Comparison of ENCODE assay signal across 14 mouse cellular contexts in genomic region chr11:58215049-58215430, GRCm38 (mm10). TPM values are rescaled to one million over a fixed set of nuclear protein-coding genes. Genes with fewer than 3 reads are reported as not detected.
DNase-seq lines count a peak whose midpoint lies in the region; ATAC-seq and TF ChIP-seq lines count a peak whose summit lies in the region.
"Not testable (repeated sequence)": the region's sequence is repeated elsewhere in the genome, so short reads cannot be mapped to it uniquely, and the experiment has no call there.
"Had no signal": no experiment of that assay in that cellular context is flagged by ENCODE, and none has a peak within 500 bp of the region (broad histone marks: within the 10 kb centered on the region; RNA-seq: fewer than 3 reads in every experiment).

No protein-coding gene starts in this region.

- H3K9me3 ChIP-seq in embryonic facial prominence, embryonic 10.5 days; hindbrain, embryonic 14.5 days (ENCODE audit: control insufficient read depth, low read length); kidney, embryonic 15.5 days (replicated peaks); lung, embryonic 15.5 days; neural tube, embryonic 15.5 days (replicated peaks): not testable (repeated sequence)

- not testable (repeated sequence) for ATAC-seq in hindbrain, embryonic 14.5 days (ENCODE audit: low FRiP score); kidney, embryonic 15.5 days (replicated peaks; ENCODE audit: low FRiP score); lung, embryonic 15.5 days (ENCODE audit: borderline replicate concordance, extremely low read depth, low FRiP score, low TSS enrichment); neural tube, embryonic 15.5 days (ENCODE audit: low FRiP score)

- not testable (repeated sequence) for H3K79me2 ChIP-seq in heart, adult 2 months (replicated peaks; ENCODE audit: control insufficient read depth, insufficient read depth, low read length)
- peaks cover 12% of the 10 kb centered on the region; the same call in 1 of the 2 replicates for H3K79me2 ChIP-seq in liver, adult 2 months (ENCODE audit: control insufficient read depth, insufficient read depth, low read length)

- TF ChIP-seq POLR2A in heart, adult 2 months (IDR thresholded peaks at IDR 0.05; ENCODE audit: insufficient read depth, low read depth, low read length) = peak; percentile 21
- TF ChIP-seq POLR2A in liver, adult 2 months (IDR thresholded peaks at IDR 0.05; ENCODE audit: extremely low read depth, insufficient read depth, low read length) = not testable (repeated sequence)
- TF ChIP-seq POLR2A in thymus, adult 2 months (IDR thresholded peaks at IDR 0.05; ENCODE audit: control insufficient read depth, extremely low read depth, insufficient read depth, low read length, poor library complexity) = 0 out of 2 replicates have a peak, but pooled peaks have one; percentile 27

- WGBS in embryonic facial prominence, embryonic 10.5 days = 39% methylated on average over 3 of the region's 3 CpGs
- 3% methylated on average over 3 of the region's 3 CpGs for WGBS in heart, adult 2 months
- WGBS in hindbrain, embryonic 14.5 days = 55% methylated on average over 2 of the region's 3 CpGs
- 30% methylated on average over 2 of the region's 3 CpGs for WGBS in kidney, embryonic 15.5 days
- WGBS in liver, adult 2 months = 0% methylated on average over 2 of the region's 3 CpGs
- 4% methylated on average over 1 of the region's 3 CpGs for WGBS in lung, embryonic 15.5 days
- 40% methylated on average over 2 of the region's 3 CpGs for WGBS in neural tube, embryonic 15.5 days
- 0% methylated on average over 2 of the region's 3 CpGs for WGBS in thymus, adult 2 months

- not testable (repeated sequence) for H3K27ac ChIP-seq in embryonic facial prominence, embryonic 10.5 days (replicated peaks); hindbrain, embryonic 14.5 days; kidney, embryonic 15.5 days; lung, embryonic 15.5 days; neural tube, embryonic 15.5 days (replicated peaks)
- peak overlapping the region; percentile 95 for H3K27ac ChIP-seq in heart, adult 2 months
- peak overlapping the region; percentile 83 for H3K27ac ChIP-seq in liver, adult 2 months (replicated peaks; ENCODE audit: insufficient read depth, low read depth, low read length)
- peak overlapping the region; percentile 62 for H3K27ac ChIP-seq in thymus, adult 2 months (ENCODE audit: control insufficient read depth, insufficient read depth, low read length)

- intact Hi-C loops in heart, adult 2 months (cut with DNase I) = loop anchor here (2.0 kb wide), 1 partner anchor 14 kb away; no protein-coding TSS in a partner anchor

- H3K36me3 ChIP-seq in embryonic facial prominence, embryonic 10.5 days (replicated peaks); heart, adult 2 months (ENCODE audit: control insufficient read depth, insufficient read depth, low read length); hindbrain, embryonic 14.5 days (replicated peaks; ENCODE audit: control insufficient read depth, insufficient read depth); kidney, embryonic 15.5 days; liver, adult 2 months (ENCODE audit: control insufficient read depth, insufficient read depth, low read length); lung, embryonic 15.5 days; neural tube, embryonic 15.5 days; thymus, adult 2 months (ENCODE audit: control insufficient read depth, insufficient read depth, low read length): not testable (repeated sequence)

- TF ChIP-seq CTCF in heart, adult 2 months (IDR thresholded peaks at IDR 0.05); liver, adult 2 months (IDR thresholded peaks at IDR 0.05; ENCODE audit: low read depth, low read length); thymus, adult 2 months (IDR thresholded peaks at IDR 0.05; ENCODE audit: borderline replicate concordance, control insufficient read depth, extremely low read depth, insufficient read depth, low read length, poor library complexity): not testable (repeated sequence)

- not testable (repeated sequence) for DNase-seq in embryonic facial prominence, embryonic 10.5 days (ENCODE audit: low spot score); heart, adult 2 months; hindbrain, embryonic 14.5 days (ENCODE audit: low spot score); liver, adult 2 months (ENCODE audit: extremely low read depth, low read depth, low spot score); thymus, adult 2 months

- not testable (repeated sequence) for H3K27me3 ChIP-seq in embryonic facial prominence, embryonic 10.5 days (replicated peaks; ENCODE audit: low read depth, poor library complexity, severe bottlenecking); heart, adult 2 months (ENCODE audit: control insufficient read depth, insufficient read depth, low read length); hindbrain, embryonic 14.5 days (ENCODE audit: control insufficient read depth, insufficient read depth, low read length); kidney, embryonic 15.5 days; liver, adult 2 months (ENCODE audit: control insufficient read depth, insufficient read depth, low read length); lung, embryonic 15.5 days; neural tube, embryonic 15.5 days (replicated peaks); thymus, adult 2 months (ENCODE audit: control insufficient read depth, insufficient read depth, low read length)

- peaks cover 25% of the 10 kb centered on the region for H3K4me1 ChIP-seq in embryonic facial prominence, embryonic 10.5 days
- not testable (repeated sequence) for H3K4me1 ChIP-seq in heart, adult 2 months (ENCODE audit: control insufficient read depth, insufficient read depth, low read length); hindbrain, embryonic 14.5 days (replicated peaks; ENCODE audit: control insufficient read depth, insufficient read depth, low read length); kidney, embryonic 15.5 days; lung, embryonic 15.5 days; neural tube, embryonic 15.5 days
- H3K4me1 ChIP-seq in liver, adult 2 months (ENCODE audit: control insufficient read depth, insufficient read depth, low read length) = peaks cover 20% of the 10 kb centered on the region
- H3K4me1 ChIP-seq in thymus, adult 2 months (replicated peaks; ENCODE audit: control insufficient read depth, insufficient read depth, low read length) = peaks cover 45% of the 10 kb centered on the region

- not testable (repeated sequence) for TF ChIP-seq EP300 in heart, adult 2 months (IDR thresholded peaks at IDR 0.05; ENCODE audit: insufficient read depth, low read depth, low read length)

- H3K4me2 ChIP-seq in hindbrain, embryonic 14.5 days (replicated peaks) = peak overlapping the region; percentile 33
- H3K4me2 ChIP-seq in kidney, embryonic 15.5 days = peak overlapping the region; percentile 62
- H3K4me2 ChIP-seq in lung, embryonic 15.5 days = peak overlapping the region; percentile 65
- H3K4me2 ChIP-seq in neural tube, embryonic 15.5 days = peak overlapping the region; percentile 48

- peak overlapping the region; percentile 49; the same call in 1 of the 2 replicates for H3K4me3 ChIP-seq in embryonic facial prominence, embryonic 10.5 days
- peak overlapping the region; percentile 77 for H3K4me3 ChIP-seq in heart, adult 2 months
- H3K4me3 ChIP-seq in hindbrain, embryonic 14.5 days (replicated peaks; ENCODE audit: low read length); neural tube, embryonic 15.5 days (replicated peaks): not testable (repeated sequence)
- H3K4me3 ChIP-seq in kidney, embryonic 15.5 days (replicated peaks) = peak overlapping the region; percentile 52
- peak overlapping the region; percentile 67 for H3K4me3 ChIP-seq in liver, adult 2 months (ENCODE audit: insufficient read depth, low read depth, low read length)
- H3K4me3 ChIP-seq in lung, embryonic 15.5 days = peak overlapping the region; percentile 61
- H3K4me3 ChIP-seq in thymus, adult 2 months (ENCODE audit: control insufficient read depth, insufficient read depth, low read length) = peak overlapping the region; percentile 62

- peak overlapping the region; percentile 74 for H3K9ac ChIP-seq in heart, adult 2 months (ENCODE audit: low read depth, low read length)
- H3K9ac ChIP-seq in hindbrain, embryonic 14.5 days; kidney, embryonic 15.5 days; lung, embryonic 15.5 days; neural tube, embryonic 15.5 days (replicated peaks): not testable (repeated sequence)
- peak overlapping the region; percentile 79 for H3K9ac ChIP-seq in liver, adult 2 months (ENCODE audit: low read depth, low read length)

RNA-seq across cellular contexts. Expression of gene Irgm2, which starts 15.6 kb away (rescaled TPM):
- polyA plus RNA-seq in embryonic facial prominence, embryonic 10.5 days (2016; fragmentation: Nextera tagmentation; extraction: Ambion mirVana) = 0.54 and 0.58 TPM in 2 replicates
- 10 to 100 TPM; 10.6 to 16.4 TPM for total RNA-seq in heart, adult 2 months (2021)
- polyA plus RNA-seq in heart, adult 2 months (2012; rRNA removed) = 11.9 and 18.3 TPM in 2 replicates
- 0.94 and 1.4 TPM in 2 replicates for polyA plus RNA-seq in hindbrain, embryonic 14.5 days (2014; fragmentation: Nextera tagmentation; extraction: Ambion mirVana)
- polyA plus RNA-seq in kidney, embryonic 15.5 days (2015; fragmentation: Nextera tagmentation; extraction: Ambion mirVana) = 2.1 and 2.4 TPM in 2 replicates
- total RNA-seq in liver, adult 2 months (2014; rRNA removed) = 21.8 and 23.9 TPM in 2 replicates
- 29.6 and 40.8 TPM in 2 replicates for polyA plus RNA-seq in liver, adult 2 months (2012; rRNA removed)
- polyA plus RNA-seq in lung, embryonic 15.5 days (2015; fragmentation: Nextera tagmentation; extraction: Ambion mirVana) = 2.3 and 2.4 TPM in 2 replicates
- polyA plus RNA-seq in neural tube, embryonic 15.5 days (2015; fragmentation: Nextera tagmentation; extraction: Ambion mirVana) = 1.3 and 3.4 TPM in 2 replicates
- 17.1 and 20.1 TPM in 2 replicates for polyA plus RNA-seq in thymus, adult 2 months (2012; rRNA removed)

RNA-seq across cellular contexts. Expression of gene Igtp, which starts 15.7 kb away (rescaled TPM):
- polyA plus RNA-seq in embryonic facial prominence, embryonic 10.5 days (2016; fragmentation: Nextera tagmentation; extraction: Ambion mirVana) = 2.1 and 2.8 TPM in 2 replicates
- 10 to 100 TPM in 1 of 2 experiments, 1 to 10 TPM in 1; 9.3 to 12.4 TPM for total RNA-seq in heart, adult 2 months (2021)
- 14.1 and 16.4 TPM in 2 replicates for polyA plus RNA-seq in heart, adult 2 months (2012; rRNA removed)
- polyA plus RNA-seq in hindbrain, embryonic 14.5 days (2014; fragmentation: Nextera tagmentation; extraction: Ambion mirVana) = 1.5 and 2.4 TPM in 2 replicates
- polyA plus RNA-seq in kidney, embryonic 15.5 days (2015; fragmentation: Nextera tagmentation; extraction: Ambion mirVana) = 4.5 and 4.6 TPM in 2 replicates
- 32.5 and 33.0 TPM in 2 replicates for total RNA-seq in liver, adult 2 months (2014; rRNA removed)
- 46.1 and 52.9 TPM in 2 replicates for polyA plus RNA-seq in liver, adult 2 months (2012; rRNA removed)
- polyA plus RNA-seq in lung, embryonic 15.5 days (2015; fragmentation: Nextera tagmentation; extraction: Ambion mirVana) = 4.9 and 5.2 TPM in 2 replicates
- 2.4 and 8.2 TPM in 2 replicates for polyA plus RNA-seq in neural tube, embryonic 15.5 days (2015; fragmentation: Nextera tagmentation; extraction: Ambion mirVana)
- 58.1 and 60.9 TPM in 2 replicates for polyA plus RNA-seq in thymus, adult 2 months (2012; rRNA removed)

RNA-seq across cellular contexts. Expression of gene Mrpl22, which starts 43.6 kb away (rescaled TPM):
- polyA plus RNA-seq in embryonic facial prominence, embryonic 10.5 days (2016; fragmentation: Nextera tagmentation; extraction: Ambion mirVana) = 143 and 146 TPM in 2 replicates
- 10 to 100 TPM; 50.7 to 53.9 TPM for total RNA-seq in heart, adult 2 months (2021)
- 48.4 and 48.6 TPM in 2 replicates for polyA plus RNA-seq in heart, adult 2 months (2012; rRNA removed)
- polyA plus RNA-seq in hindbrain, embryonic 14.5 days (2014; fragmentation: Nextera tagmentation; extraction: Ambion mirVana) = 86.9 and 98.4 TPM in 2 replicates
- polyA plus RNA-seq in kidney, embryonic 15.5 days (2015; fragmentation: Nextera tagmentation; extraction: Ambion mirVana) = 145 TPM in 2 replicates
- 34.5 and 41.1 TPM in 2 replicates for total RNA-seq in liver, adult 2 months (2014; rRNA removed)
- 57.1 and 63.4 TPM in 2 replicates for polyA plus RNA-seq in liver, adult 2 months (2012; rRNA removed)
- 109 and 117 TPM in 2 replicates for polyA plus RNA-seq in lung, embryonic 15.5 days (2015; fragmentation: Nextera tagmentation; extraction: Ambion mirVana)
- 99.2 and 107 TPM in 2 replicates for polyA plus RNA-seq in neural tube, embryonic 15.5 days (2015; fragmentation: Nextera tagmentation; extraction: Ambion mirVana)
- polyA plus RNA-seq in thymus, adult 2 months (2012; rRNA removed) = 41.3 and 42.0 TPM in 2 replicates

RNA-seq across cellular contexts. Expression of gene Gemin5, which starts 46.7 kb away (rescaled TPM):
- 39.6 and 40.5 TPM in 2 replicates for polyA plus RNA-seq in embryonic facial prominence, embryonic 10.5 days (2016; fragmentation: Nextera tagmentation; extraction: Ambion mirVana)
- 1 to 10 TPM; 9.1 to 9.3 TPM for total RNA-seq in heart, adult 2 months (2021)
- 3.2 and 4.7 TPM in 2 replicates for polyA plus RNA-seq in heart, adult 2 months (2012; rRNA removed)
- polyA plus RNA-seq in hindbrain, embryonic 14.5 days (2014; fragmentation: Nextera tagmentation; extraction: Ambion mirVana) = 12.5 and 15.5 TPM in 2 replicates
- polyA plus RNA-seq in kidney, embryonic 15.5 days (2015; fragmentation: Nextera tagmentation; extraction: Ambion mirVana) = 24.5 and 24.7 TPM in 2 replicates
- total RNA-seq in liver, adult 2 months (2014; rRNA removed) = 4.8 and 5.1 TPM in 2 replicates
- 2.5 and 3.5 TPM in 2 replicates for polyA plus RNA-seq in liver, adult 2 months (2012; rRNA removed)
- polyA plus RNA-seq in lung, embryonic 15.5 days (2015; fragmentation: Nextera tagmentation; extraction: Ambion mirVana) = 20.2 and 20.9 TPM in 2 replicates
- polyA plus RNA-seq in neural tube, embryonic 15.5 days (2015; fragmentation: Nextera tagmentation; extraction: Ambion mirVana) = 12.2 and 18.5 TPM in 2 replicates
- polyA plus RNA-seq in thymus, adult 2 months (2012; rRNA removed) = 20.4 and 21.8 TPM in 2 replicates

RNA-seq across cellular contexts. Expression of gene 4930438A08Rik, which starts 59.6 kb away (rescaled TPM):
- polyA plus RNA-seq in embryonic facial prominence, embryonic 10.5 days (2016; fragmentation: Nextera tagmentation; extraction: Ambion mirVana) = 0.06 TPM in 1 of 2 replicates, not detected in the other
- not detected for total RNA-seq in heart, adult 2 months (2021)
- not detected in 2 replicates for polyA plus RNA-seq in heart, adult 2 months (2012; rRNA removed)
- not detected in 2 replicates for polyA plus RNA-seq in hindbrain, embryonic 14.5 days (2014; fragmentation: Nextera tagmentation; extraction: Ambion mirVana)
- 0.18 TPM in 1 of 2 replicates, not detected in the other for polyA plus RNA-seq in kidney, embryonic 15.5 days (2015; fragmentation: Nextera tagmentation; extraction: Ambion mirVana)
- 0.07 TPM in 1 of 2 replicates, not detected in the other for total RNA-seq in liver, adult 2 months (2014; rRNA removed)
- polyA plus RNA-seq in liver, adult 2 months (2012; rRNA removed) = not detected in 2 replicates
- polyA plus RNA-seq in lung, embryonic 15.5 days (2015; fragmentation: Nextera tagmentation; extraction: Ambion mirVana) = 0.06 TPM in 1 of 2 replicates, not detected in the other
- not detected in 2 replicates for polyA plus RNA-seq in neural tube, embryonic 15.5 days (2015; fragmentation: Nextera tagmentation; extraction: Ambion mirVana)
- 0.07 and 0.29 TPM in 2 replicates for polyA plus RNA-seq in thymus, adult 2 months (2012; rRNA removed)
- total RNA-seq: gastrocnemius, postnatal 36 days; heart, postnatal 25 days; layer of hippocampus, adult 18-20 months; left cerebral cortex, adult 8-10 months had no signal
- polyA plus RNA-seq: frontal cortex, adult 2 months; Patski had no signal
